Mouse (Mus musculus): ENCODE measurements at regions not wholly inside any gene's neighbourhood (a gene's known extent, or its start where the extent isn't known, plus 50 kb on each side); places are given as distances from the start of the nearest gene placed in this dataset.
A peak's percentile ranks its signal among the peaks of the same experiment; 100 is the strongest.

DNA sequence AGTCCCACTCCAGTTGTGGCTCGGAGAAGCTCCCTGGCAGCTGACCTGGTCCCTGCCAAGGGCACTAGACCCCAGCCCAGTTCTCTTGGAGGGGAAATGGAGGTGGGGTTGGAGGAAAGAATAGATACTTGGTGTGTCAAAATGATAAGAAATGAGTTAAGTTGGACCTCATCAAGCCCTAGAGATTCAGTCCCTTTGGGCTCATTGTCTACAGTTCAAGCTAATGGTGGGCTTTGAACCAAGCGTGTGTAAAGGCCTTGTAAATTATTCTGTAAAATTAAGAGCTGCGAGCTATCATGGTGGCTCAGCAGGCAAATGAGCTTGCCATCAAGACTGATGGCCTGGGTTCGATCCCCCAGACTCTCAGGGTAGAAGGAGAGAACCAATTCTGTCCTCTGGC lies 179.8 kb downstream of the Tfap2c start:
- Histone ChIP-seq H3K4me1 (replicated peaks; ENCODE audit: control insufficient read depth, insufficient read depth, low read length) (peaks cover 9% of the 10 kb centered on the region), H3K4me2 (ENCODE audit: low read depth, low read length) (no peak overlapping the region), H3K36me3 (ENCODE audit: control insufficient read depth, insufficient read depth, low read length) (no peaks in the 10 kb centered on the region), H3K4me3 (ENCODE audit: low read length) (no peak overlapping the region), H3K9ac (ENCODE audit: low read length) (no peak overlapping the region), H3K9me3 (ENCODE audit: control insufficient read depth, low read length) (no peaks in the 10 kb centered on the region), H3K27ac (ENCODE audit: low read length) (no peak overlapping the region), H3K27me3 (ENCODE audit: control insufficient read depth, insufficient read depth, low read depth, low read length) (peaks cover 74% of the 10 kb centered on the region)
- WGBS, result 68% methylated on average over 4 of the region's 4 CpGs
- ATAC-seq (ENCODE audit: low read depth), result no peak

DNA sequence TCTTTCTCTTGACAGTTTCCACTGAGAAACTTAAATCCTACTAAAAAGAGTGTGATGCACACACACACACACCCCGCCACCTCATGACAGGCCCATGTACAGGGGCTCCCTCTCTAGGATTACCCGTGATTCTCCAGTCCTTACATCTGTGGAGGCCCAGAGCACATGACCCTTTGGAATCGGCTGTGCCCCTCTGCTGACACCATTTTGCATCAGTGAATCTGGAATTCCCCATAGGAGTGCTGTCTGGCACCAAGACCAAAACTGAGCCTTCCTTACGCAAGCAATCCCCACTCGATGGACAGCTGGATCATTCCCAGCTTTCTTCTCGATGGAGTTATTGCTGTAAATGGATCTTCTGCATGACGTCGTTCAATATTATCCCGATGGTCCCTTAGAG lies 180.3 kb downstream of the Tfap2c start:
- Histone ChIP-seq H3K4me2 (ENCODE audit: low read depth, low read length) (no peak overlapping the region), H3K36me3 (ENCODE audit: control insufficient read depth, insufficient read depth, low read length) (no peaks in the 10 kb centered on the region), H3K9ac (ENCODE audit: low read length) (no peak overlapping the region), H3K27me3 (ENCODE audit: control insufficient read depth, insufficient read depth, low read depth, low read length) (peaks cover 80% of the 10 kb centered on the region), H3K9me3 (ENCODE audit: control insufficient read depth, low read length) (no peaks in the 10 kb centered on the region), H3K27ac (ENCODE audit: low read length) (no peak overlapping the region), H3K4me3 (ENCODE audit: low read length) (no peak overlapping the region), H3K4me1 (replicated peaks; ENCODE audit: control insufficient read depth, insufficient read depth, low read length) (peaks cover 9% of the 10 kb centered on the region)
- WGBS, result 67% methylated on average over 9 of the region's 9 CpGs
- ATAC-seq (ENCODE audit: low read depth), result no peak

GRCm38 (mm10) chr2:172731408-172731807 lies 182.0 kb downstream of the Tfap2c start:
- Histone ChIP-seq H3K4me3 (ENCODE audit: low read length) (no peak overlapping the region), H3K4me1 (replicated peaks; ENCODE audit: control insufficient read depth, insufficient read depth, low read length) (peaks cover 9% of the 10 kb centered on the region), H3K36me3 (ENCODE audit: control insufficient read depth, insufficient read depth, low read length) (no peaks in the 10 kb centered on the region), H3K27ac (ENCODE audit: low read length) (no peak overlapping the region), H3K27me3 (ENCODE audit: control insufficient read depth, insufficient read depth, low read depth, low read length) (peaks cover 87% of the 10 kb centered on the region), H3K9me3 (ENCODE audit: control insufficient read depth, low read length) (no peaks in the 10 kb centered on the region), H3K9ac (ENCODE audit: low read length) (no peak overlapping the region), H3K4me2 (ENCODE audit: low read depth, low read length) (0 out of 2 replicates have a peak overlapping the region, but pooled peaks have one; percentile 9)
- ATAC-seq (ENCODE audit: low read depth), result 0 out of 2 replicates have a peak, but pooled peaks have one; percentile 6
- WGBS, result 1% methylated on average over 18 of the region's 18 CpGs

DNA sequence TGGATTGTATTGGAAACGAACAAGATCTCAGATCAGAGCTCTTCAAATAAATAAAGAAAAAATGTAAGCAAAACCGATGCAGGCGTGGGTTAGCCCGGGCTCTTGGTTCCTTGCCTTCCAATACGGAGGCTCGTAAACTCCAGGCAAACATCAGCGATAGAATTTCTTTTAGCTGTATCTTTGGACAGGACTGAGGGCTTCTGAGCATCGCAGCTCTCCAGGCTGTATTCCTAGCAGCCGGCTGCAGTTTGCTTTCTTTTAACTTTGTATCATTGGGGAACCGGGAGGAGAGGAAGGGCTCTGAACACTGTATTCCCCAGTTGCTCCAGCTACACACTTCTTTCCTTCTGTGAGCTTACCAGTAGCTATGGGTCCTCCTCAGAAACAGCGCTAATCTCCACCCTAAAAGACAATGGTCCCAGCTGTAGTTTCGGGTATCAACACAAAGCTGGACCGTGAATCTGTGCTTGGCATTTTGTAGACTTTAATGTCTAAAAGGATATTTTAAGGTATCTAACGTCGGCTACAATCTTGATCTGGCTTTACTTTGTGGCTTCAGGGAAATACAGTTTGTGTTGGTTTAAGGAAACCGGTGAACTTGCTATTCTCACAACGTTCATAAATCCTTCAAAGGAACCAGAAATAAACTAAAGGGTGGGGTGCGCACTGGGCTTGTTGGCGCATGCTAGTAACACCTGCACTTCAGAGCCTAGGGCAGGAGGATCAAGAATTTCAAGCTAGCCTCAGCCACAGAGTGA lies 183.2 kb downstream of the Tfap2c start:
- ATAC-seq (ENCODE audit: low read depth), result no peak
- peaks cover 5% of the 10 kb centered on the region for H3K4me1 ChIP-seq (replicated peaks; ENCODE audit: control insufficient read depth, insufficient read depth, low read length)
- H3K4me3 ChIP-seq (ENCODE audit: low read length), result no peak overlapping the region
- H3K9me3 ChIP-seq (ENCODE audit: control insufficient read depth, low read length), result no peaks in the 10 kb centered on the region
- H3K9ac ChIP-seq (ENCODE audit: low read length), result no peak overlapping the region
- H3K4me2 ChIP-seq (ENCODE audit: low read depth, low read length), result no peak overlapping the region
- no peak overlapping the region for H3K27ac ChIP-seq (ENCODE audit: low read length)
- 6% methylated on average over 19 of the region's 19 CpGs for WGBS
- H3K36me3 ChIP-seq (ENCODE audit: control insufficient read depth, insufficient read depth, low read length), result no peaks in the 10 kb centered on the region
- peaks cover 76% of the 10 kb centered on the region for H3K27me3 ChIP-seq (ENCODE audit: control insufficient read depth, insufficient read depth, low read depth, low read length)

DNA sequence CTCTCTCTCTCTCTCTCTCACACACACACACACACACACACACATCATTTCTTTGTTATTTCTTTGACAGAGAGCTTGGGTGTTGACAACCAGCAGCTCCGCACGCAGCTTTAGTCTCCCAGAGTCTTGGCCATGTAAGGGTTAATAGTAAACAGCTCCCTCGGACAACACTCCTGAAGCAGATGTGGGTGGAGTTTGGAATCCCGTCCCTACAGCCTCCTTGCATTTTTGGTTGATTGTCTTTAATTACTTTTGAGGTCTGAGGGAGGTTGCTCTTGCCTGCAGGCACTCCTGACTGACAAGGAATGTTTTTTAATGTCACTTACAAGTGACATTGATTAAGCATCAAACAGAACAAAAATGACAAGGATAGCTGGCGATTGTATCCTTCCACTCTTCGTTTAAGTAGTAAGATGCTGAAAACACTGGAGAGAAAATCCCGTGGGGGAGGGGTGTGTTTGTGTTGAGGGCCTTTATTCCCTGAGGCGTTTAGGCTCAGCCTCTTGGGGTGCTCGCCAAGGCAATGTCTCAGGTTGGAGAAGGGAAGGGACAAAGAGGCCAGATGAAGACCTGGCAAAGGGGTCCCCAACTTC lies 184.1 kb downstream of the Tfap2c start:
- 5% methylated on average over 9 of the region's 9 CpGs for WGBS
- peaks cover 2% of the 10 kb centered on the region for H3K4me1 ChIP-seq (replicated peaks; ENCODE audit: control insufficient read depth, insufficient read depth, low read length)
- no peak for ATAC-seq (ENCODE audit: low read depth)

GRCm38 (mm10) chr2:172735621-172736020 lies 186.2 kb downstream of the Tfap2c start:
- Histone ChIP-seq H3K4me1 (replicated peaks; ENCODE audit: control insufficient read depth, insufficient read depth, low read length) (peaks cover 4% of the 10 kb centered on the region), H3K9me3 (ENCODE audit: control insufficient read depth, low read length) (no peaks in the 10 kb centered on the region), H3K36me3 (ENCODE audit: control insufficient read depth, insufficient read depth, low read length) (no peaks in the 10 kb centered on the region), H3K4me2 (ENCODE audit: low read depth, low read length) (no peak overlapping the region), H3K27ac (ENCODE audit: low read length) (no peak overlapping the region), H3K4me3 (ENCODE audit: low read length) (no peak overlapping the region), H3K9ac (ENCODE audit: low read length) (no peak overlapping the region), H3K27me3 (ENCODE audit: control insufficient read depth, insufficient read depth, low read depth, low read length) (peaks cover 51% of the 10 kb centered on the region)
- 16% methylated on average over 6 of the region's 6 CpGs for WGBS
- no peak for ATAC-seq (ENCODE audit: low read depth)

More for the DNA sequence above, 184.1 kb downstream of the Tfap2c start:
- H3K36me3 ChIP-seq (ENCODE audit: control insufficient read depth, insufficient read depth, low read length), result no peaks in the 10 kb centered on the region
- H3K4me3 ChIP-seq (ENCODE audit: low read length), result no peak overlapping the region
- H3K9me3 ChIP-seq (ENCODE audit: control insufficient read depth, low read length), result no peaks in the 10 kb centered on the region
- H3K4me2 ChIP-seq (ENCODE audit: low read depth, low read length), result no peak overlapping the region
- no peak overlapping the region for H3K9ac ChIP-seq (ENCODE audit: low read length)
- no peak overlapping the region for H3K27ac ChIP-seq (ENCODE audit: low read length)
- peaks cover 67% of the 10 kb centered on the region for H3K27me3 ChIP-seq (ENCODE audit: control insufficient read depth, insufficient read depth, low read depth, low read length)

- H3K9ac ChIP-seq (ENCODE audit: low read length), result no peak overlapping the region
- WGBS, result 12% methylated on average over 11 of the region's 11 CpGs
- H3K4me1 ChIP-seq (replicated peaks; ENCODE audit: control insufficient read depth, insufficient read depth, low read length), result peaks cover 4% of the 10 kb centered on the region; the same call in 1 of the 2 replicates
- H3K27me3 ChIP-seq (ENCODE audit: control insufficient read depth, insufficient read depth, low read depth, low read length), result peaks cover 18% of the 10 kb centered on the region; the same call in 1 of the 2 replicates
- ATAC-seq (ENCODE audit: low read depth), result peak; percentile 81
- H3K36me3 ChIP-seq (ENCODE audit: control insufficient read depth, insufficient read depth, low read length), result no peaks in the 10 kb centered on the region
- H3K4me3 ChIP-seq (ENCODE audit: low read length), result no peak overlapping the region
- H3K9me3 ChIP-seq (ENCODE audit: control insufficient read depth, low read length), result no peaks in the 10 kb centered on the region
- peak overlapping the region; percentile 1; the same call in 1 of the 2 replicates for H3K4me2 ChIP-seq (ENCODE audit: low read depth, low read length)
- H3K27ac ChIP-seq (ENCODE audit: low read length), result no peak overlapping the region
Measured at GRCm38 (mm10) chr2:172739041-172739491, 189.7 kb downstream of the Tfap2c start.

DNA sequence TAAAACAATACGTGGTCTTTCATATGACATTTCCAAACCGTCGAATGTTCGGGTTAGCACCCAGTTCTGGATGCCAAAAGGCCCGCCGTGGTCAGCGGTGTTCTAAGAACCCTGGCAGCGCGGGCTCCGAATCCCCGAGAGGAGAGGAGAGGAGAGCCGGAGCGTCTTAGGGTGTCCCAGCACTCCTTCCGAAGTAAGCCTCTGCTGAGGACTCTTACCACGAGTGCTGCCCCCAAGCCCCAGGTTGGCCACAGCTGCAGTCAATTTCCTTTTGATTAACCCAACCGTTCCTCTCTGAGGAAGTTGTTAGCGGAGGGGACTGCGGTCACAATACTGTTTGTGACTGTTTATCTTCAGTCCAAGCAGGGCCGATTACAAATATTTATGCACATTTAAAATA lies 190.1 kb downstream of the Tfap2c start:
- H3K4me2 ChIP-seq (ENCODE audit: low read depth, low read length), result no peak overlapping the region
- peaks cover 4% of the 10 kb centered on the region; the same call in 1 of the 2 replicates for H3K4me1 ChIP-seq (replicated peaks; ENCODE audit: control insufficient read depth, insufficient read depth, low read length)
- H3K9ac ChIP-seq (ENCODE audit: low read length), result no peak overlapping the region
- 11% methylated on average over 19 of the region's 19 CpGs for WGBS
- peaks cover 14% of the 10 kb centered on the region; the same call in 1 of the 2 replicates for H3K27me3 ChIP-seq (ENCODE audit: control insufficient read depth, insufficient read depth, low read depth, low read length)
- ATAC-seq (ENCODE audit: low read depth), result no peak
- H3K4me3 ChIP-seq (ENCODE audit: low read length), result no peak overlapping the region
- no peak overlapping the region for H3K27ac ChIP-seq (ENCODE audit: low read length)
- H3K36me3 ChIP-seq (ENCODE audit: control insufficient read depth, insufficient read depth, low read length), result no peaks in the 10 kb centered on the region
- H3K9me3 ChIP-seq (ENCODE audit: control insufficient read depth, low read length), result no peaks in the 10 kb centered on the region

- Histone ChIP-seq H3K9me3 (ENCODE audit: control insufficient read depth, low read length) (no peaks in the 10 kb centered on the region), H3K4me2 (ENCODE audit: low read depth, low read length) (no peak overlapping the region), H3K4me3 (ENCODE audit: low read length) (no peak overlapping the region), H3K4me1 (replicated peaks; ENCODE audit: control insufficient read depth, insufficient read depth, low read length) (no peaks in the 10 kb centered on the region), H3K9ac (ENCODE audit: low read length) (no peak overlapping the region), H3K27me3 (ENCODE audit: control insufficient read depth, insufficient read depth, low read depth, low read length) (peaks cover 4% of the 10 kb centered on the region), H3K27ac (ENCODE audit: low read length) (no peak overlapping the region), H3K36me3 (ENCODE audit: control insufficient read depth, insufficient read depth, low read length) (no peaks in the 10 kb centered on the region)
- ATAC-seq (ENCODE audit: low read depth), result no peak
- 68% methylated on average over 11 of the region's 11 CpGs for WGBS
Measured at GRCm38 (mm10) chr2:172751364-172751763, 188.8 kb downstream of the Bmp7 start.

All from lung, embryonic 16.5 days (tissue).